Mouse (Mus musculus): ENCODE data around the gene Tead4. TPM values are rescaled to one million over a fixed set of nuclear protein-coding genes. Genes with fewer than 3 reads are reported as not detected.
"Not testable (repeated sequence)": the region's sequence is repeated elsewhere in the genome, so short reads cannot be mapped to it uniquely, and the experiment has no call there.

Gene Tead4
- polyA plus RNA-seq, 1 experiment from 2014 or later: 0.52 TPM

- H3K4me2 ChIP-seq (ENCODE audit: low read length): no peak overlapping the region
These were observed 15.0 kb upstream of the Tead4 start for GRCm38 (mm10) chr6:128315597-128315996.

GRCm38 (mm10) chr6:128314796-128315195 lies 14.2 kb upstream of the Tead4 start:
- Histone ChIP-seq H3K4me3 (replicated peaks; ENCODE audit: low read length) (no peak overlapping the region), H3K36me3 (ENCODE audit: control insufficient read depth, insufficient read depth) (no peaks in the 10 kb centered on the region), H3K27me3 (replicated peaks; ENCODE audit: control insufficient read depth, insufficient read depth, low read length) (no peaks in the 10 kb centered on the region), H3K4me2 (ENCODE audit: low read length) (no peak overlapping the region), H3K9me3 (ENCODE audit: control insufficient read depth, low read length) (no peaks in the 10 kb centered on the region), H3K27ac (ENCODE audit: low read length) (no peak overlapping the region), H3K4me1 (replicated peaks; ENCODE audit: control insufficient read depth, insufficient read depth, low read length) (no peaks in the 10 kb centered on the region), H3K9ac (replicated peaks; ENCODE audit: low read depth, low read length) (no peak overlapping the region)
- 87% methylated on average over 6 of the region's 6 CpGs for WGBS
- ATAC-seq: no peak

More at GRCm38 (mm10) chr6:128315597-128315996, 15.0 kb upstream of the Tead4 start:
- no peak overlapping the region for H3K27ac ChIP-seq (ENCODE audit: low read length)
- H3K4me3 ChIP-seq (replicated peaks; ENCODE audit: low read length): no peak overlapping the region
- no peaks in the 10 kb centered on the region for H3K27me3 ChIP-seq (replicated peaks; ENCODE audit: control insufficient read depth, insufficient read depth, low read length)
- WGBS: 81% methylated on average over 8 of the region's 8 CpGs
- H3K36me3 ChIP-seq (ENCODE audit: control insufficient read depth, insufficient read depth): no peaks in the 10 kb centered on the region
- ATAC-seq: no peak
- H3K4me1 ChIP-seq (replicated peaks; ENCODE audit: control insufficient read depth, insufficient read depth, low read length): no peaks in the 10 kb centered on the region
- no peaks in the 10 kb centered on the region for H3K9me3 ChIP-seq (ENCODE audit: control insufficient read depth, low read length)
- no peak overlapping the region for H3K9ac ChIP-seq (replicated peaks; ENCODE audit: low read depth, low read length)

- H3K9ac ChIP-seq (replicated peaks; ENCODE audit: low read depth, low read length): no peak overlapping the region
- H3K9me3 ChIP-seq (ENCODE audit: control insufficient read depth, low read length): no peaks in the 10 kb centered on the region
- ATAC-seq: peak; percentile 71
These were observed 7.7 kb upstream of the Tead4 start for GRCm38 (mm10) chr6:128308311-128308710.

GRCm38 (mm10) chr6:128304801-128305200 lies 4.2 kb upstream of the Tead4 start:
- H3K4me3 ChIP-seq (replicated peaks; ENCODE audit: low read length): no peak overlapping the region
- H3K9me3 ChIP-seq (ENCODE audit: control insufficient read depth, low read length): peaks cover 3% of the 10 kb centered on the region
- no peak overlapping the region for H3K4me2 ChIP-seq (ENCODE audit: low read length)
- no peak overlapping the region for H3K27ac ChIP-seq (ENCODE audit: low read length)
- ATAC-seq: no peak
- H3K36me3 ChIP-seq (ENCODE audit: control insufficient read depth, insufficient read depth): no peaks in the 10 kb centered on the region
- H3K9ac ChIP-seq (replicated peaks; ENCODE audit: low read depth, low read length): no peak overlapping the region
- H3K4me1 ChIP-seq (replicated peaks; ENCODE audit: control insufficient read depth, insufficient read depth, low read length): peaks cover 8% of the 10 kb centered on the region
- H3K27me3 ChIP-seq (replicated peaks; ENCODE audit: control insufficient read depth, insufficient read depth, low read length): peaks cover 15% of the 10 kb centered on the region; the same call in 1 of the 2 replicates
- WGBS: 88% methylated on average over 4 of the region's 4 CpGs

More at GRCm38 (mm10) chr6:128308311-128308710, 7.7 kb upstream of the Tead4 start:
- Histone ChIP-seq H3K36me3 (ENCODE audit: control insufficient read depth, insufficient read depth) (no peaks in the 10 kb centered on the region), H3K27ac (ENCODE audit: low read length) (no peak overlapping the region), H3K4me1 (replicated peaks; ENCODE audit: control insufficient read depth, insufficient read depth, low read length) (no peaks in the 10 kb centered on the region), H3K27me3 (replicated peaks; ENCODE audit: control insufficient read depth, insufficient read depth, low read length) (no peaks in the 10 kb centered on the region), H3K4me3 (replicated peaks; ENCODE audit: low read length) (no peak overlapping the region), H3K4me2 (ENCODE audit: low read length) (no peak overlapping the region)
- WGBS: 26% methylated on average over 4 of the region's 4 CpGs

- H3K4me3 ChIP-seq (replicated peaks; ENCODE audit: low read length); H3K36me3 ChIP-seq (ENCODE audit: control insufficient read depth, insufficient read depth); H3K9ac ChIP-seq (replicated peaks; ENCODE audit: low read depth, low read length); H3K27ac ChIP-seq (ENCODE audit: low read length); H3K9me3 ChIP-seq (ENCODE audit: control insufficient read depth, low read length); H3K4me2 ChIP-seq (ENCODE audit: low read length); ATAC-seq: not testable (repeated sequence)
- WGBS: 71% methylated on average over 3 of the region's 3 CpGs
- peaks cover 34% of the 10 kb centered on the region for H3K27me3 ChIP-seq (replicated peaks; ENCODE audit: control insufficient read depth, insufficient read depth, low read length)
- peaks cover 11% of the 10 kb centered on the region for H3K4me1 ChIP-seq (replicated peaks; ENCODE audit: control insufficient read depth, insufficient read depth, low read length)
These were observed 2.0 kb upstream of the Tead4 start for GRCm38 (mm10) chr6:128302640-128303039.

GRCm38 (mm10) chr6:128301891-128302290 lies 1.3 kb upstream of the Tead4 start:
- no peak overlapping the region for H3K27ac ChIP-seq (ENCODE audit: low read length)
- no peak overlapping the region for H3K4me2 ChIP-seq (ENCODE audit: low read length)
- WGBS: 86% methylated on average over 3 of the region's 3 CpGs
- H3K9ac ChIP-seq (replicated peaks; ENCODE audit: low read depth, low read length): no peak overlapping the region
- H3K36me3 ChIP-seq (ENCODE audit: control insufficient read depth, insufficient read depth): no peaks in the 10 kb centered on the region
- H3K9me3 ChIP-seq (ENCODE audit: control insufficient read depth, low read length): peaks cover 3% of the 10 kb centered on the region
- ATAC-seq: no peak
- H3K4me3 ChIP-seq (replicated peaks; ENCODE audit: low read length): no peak overlapping the region
- H3K27me3 ChIP-seq (replicated peaks; ENCODE audit: control insufficient read depth, insufficient read depth, low read length): peaks cover 35% of the 10 kb centered on the region
- H3K4me1 ChIP-seq (replicated peaks; ENCODE audit: control insufficient read depth, insufficient read depth, low read length): peaks cover 14% of the 10 kb centered on the region

GRCm38 (mm10) chr6:128301458-128301857 lies 835 bp upstream of the Tead4 start:
- no peak for ATAC-seq
- no peak overlapping the region for H3K4me3 ChIP-seq (replicated peaks; ENCODE audit: low read length)
- 40% methylated on average over 11 of the region's 11 CpGs for WGBS
- H3K36me3 ChIP-seq (ENCODE audit: control insufficient read depth, insufficient read depth): no peaks in the 10 kb centered on the region
- peaks cover 3% of the 10 kb centered on the region for H3K9me3 ChIP-seq (ENCODE audit: control insufficient read depth, low read length)
- H3K4me2 ChIP-seq (ENCODE audit: low read length): no peak overlapping the region
- H3K27ac ChIP-seq (ENCODE audit: low read length): no peak overlapping the region
- no peak overlapping the region for H3K9ac ChIP-seq (replicated peaks; ENCODE audit: low read depth, low read length)
- peaks cover 35% of the 10 kb centered on the region for H3K27me3 ChIP-seq (replicated peaks; ENCODE audit: control insufficient read depth, insufficient read depth, low read length)
- peaks cover 19% of the 10 kb centered on the region for H3K4me1 ChIP-seq (replicated peaks; ENCODE audit: control insufficient read depth, insufficient read depth, low read length)

- peak; percentile 43 for ATAC-seq
- no peak overlapping the region for H3K27ac ChIP-seq (ENCODE audit: low read length)
- H3K27me3 ChIP-seq (replicated peaks; ENCODE audit: control insufficient read depth, insufficient read depth, low read length): peaks cover 35% of the 10 kb centered on the region
- H3K4me3 ChIP-seq (replicated peaks; ENCODE audit: low read length): peak overlapping the region; percentile 63
- H3K9ac ChIP-seq (replicated peaks; ENCODE audit: low read depth, low read length): peak overlapping the region; percentile 61
- peaks cover 25% of the 10 kb centered on the region for H3K4me1 ChIP-seq (replicated peaks; ENCODE audit: control insufficient read depth, insufficient read depth, low read length)
- no peaks in the 10 kb centered on the region for H3K36me3 ChIP-seq (ENCODE audit: control insufficient read depth, insufficient read depth)
- peak overlapping the region; percentile 96 for H3K4me2 ChIP-seq (ENCODE audit: low read length)
- 1% methylated on average over 25 of the region's 25 CpGs for WGBS
- H3K9me3 ChIP-seq (ENCODE audit: control insufficient read depth, low read length): peaks cover 3% of the 10 kb centered on the region
These were observed 1.1 kb downstream of the Tead4 start for GRCm38 (mm10) chr6:128299292-128300133.

- Histone ChIP-seq H3K27me3 (replicated peaks; ENCODE audit: control insufficient read depth, insufficient read depth, low read length) (peaks cover 35% of the 10 kb centered on the region), H3K4me2 (ENCODE audit: low read length) (no peak overlapping the region), H3K4me3 (replicated peaks; ENCODE audit: low read length) (no peak overlapping the region), H3K27ac (ENCODE audit: low read length) (no peak overlapping the region), H3K36me3 (ENCODE audit: control insufficient read depth, insufficient read depth) (no peaks in the 10 kb centered on the region), H3K9me3 (ENCODE audit: control insufficient read depth, low read length) (peaks cover 3% of the 10 kb centered on the region), H3K9ac (replicated peaks; ENCODE audit: low read depth, low read length) (no peak overlapping the region), H3K4me1 (replicated peaks; ENCODE audit: control insufficient read depth, insufficient read depth, low read length) (peaks cover 25% of the 10 kb centered on the region)
- 56% methylated on average over 7 of the region's 7 CpGs for WGBS
- no peak for ATAC-seq
These were observed 2.4 kb downstream of the Tead4 start for GRCm38 (mm10) chr6:128298246-128298645.

Data from forebrain, embryonic 16.5 days (tissue).